Mouse (Mus musculus) cerebellum, adult 2 months (tissue): ENCODE measurements around the gene Itm2c. TPM values are rescaled to one million over a fixed set of nuclear protein-coding genes. Genes with fewer than 3 reads are reported as not detected.

ENCODE experiments used
- DNase-seq, 2 experiments: peaks; one replicate each; pipeline ENCODE4 v3.0.0; 2021
- H3K27ac ChIP-seq: fragments of 200-500 bp; 2 replicates; pipeline ENCODE4 v1.5.1; 2012; ENCODE audit warnings: low read length, control low read depth, inconsistent platforms; ENCODE audit not compliant: insufficient read depth
- H3K27me3 ChIP-seq: fragments of 200-500 bp; 2 replicates; pipeline ENCODE4 v1.6.1; 2012; ENCODE audit warnings: inconsistent platforms, mild to moderate bottlenecking, low read length, moderate library complexity; ENCODE audit not compliant: control insufficient read depth, insufficient read depth
- H3K4me1 ChIP-seq: fragments of 200-500 bp; 2 replicates; pipeline ENCODE4 v1.6.1; 2011; ENCODE audit warnings: low read length; ENCODE audit not compliant: control insufficient read depth, insufficient read depth
- H3K4me3 ChIP-seq: fragments of 200-500 bp; replicated peaks from 2 replicates; pipeline ENCODE3; 2011; ENCODE audit warnings: mild to moderate bottlenecking, low read depth, low read length, control low read depth; ENCODE audit not compliant: insufficient read depth
- CTCF ChIP-seq: fragments of 200-500 bp; IDR thresholded peaks from 2 replicates; pipeline ENCODE4 v1.5.1; 2011; ENCODE audit warnings: low read depth, mild to moderate bottlenecking, control low read depth, low read length, moderate library complexity, borderline replicate concordance; ENCODE audit not compliant: insufficient read depth
- POLR2A ChIP-seq: fragments of 200-500 bp; IDR thresholded peaks from 2 replicates; pipeline ENCODE4 v1.6.1; 2011; ENCODE audit warnings: low read length, control low read depth, borderline replicate concordance; ENCODE audit not compliant: insufficient read depth
- WGBS: fragments of 180-500 bp; shearing (Covaris S2); methylation state at CpG from one replicate; pipeline ENCODE4 v1.1.7; 2018; 5-methylcytosine and 5-hydroxymethylcytosine counted together
- polyA plus RNA-seq: library from polyadenylated mRNA; depleted of rRNA; stranded (reverse); fragments of >200 nt; gene quantifications from 2 replicates; pipeline ENCODE4 v1.2.3, GENCODE M21; 2012

The Itm2c gene
- polyA plus RNA-seq, 1 experiment, result 533 TPM

- WGBS, result 0% methylated on average over 15 of the region's 15 CpGs
- peak; percentile 66 to 71 for DNase-seq
- Histone ChIP-seq H3K27me3 (no peaks in the 10 kb centered on the region), H3K4me3 (peak overlapping the region; percentile 89), H3K27ac (peak overlapping the region; percentile 70), H3K4me1 (peaks cover 36% of the 10 kb centered on the region)
- TF ChIP-seq CTCF, result peak; percentile 51; the same call in 1 of the 2 replicates
- TF ChIP-seq POLR2A, result peak; percentile 7; the same call in 1 of the 2 replicates
These were observed 1.3 kb downstream of the Itm2c start for GRCm38 (mm10) chr1:85895391-85895837.

- WGBS, result 73% methylated on average over 5 of the region's 5 CpGs
- H3K4me1 ChIP-seq, result peaks cover 42% of the 10 kb centered on the region
- peak in 1 of 2 experiments; percentile 19 for DNase-seq
- peak overlapping the region; percentile 2 for H3K4me3 ChIP-seq
- no peak overlapping the region for H3K27ac ChIP-seq
- TF ChIP-seq CTCF (no peak), POLR2A (no peak)
- H3K27me3 ChIP-seq, result no peaks in the 10 kb centered on the region
These were observed 2.0 kb downstream of the Itm2c start for GRCm38 (mm10) chr1:85896110-85896509.

- DNase-seq, result peak in 1 of 2 experiments; percentile 22
- Histone ChIP-seq H3K4me1 (peaks cover 48% of the 10 kb centered on the region), H3K4me3 (peak overlapping the region; percentile 18), H3K27ac (peak overlapping the region; percentile 38), H3K27me3 (no peaks in the 10 kb centered on the region)
- 34% methylated on average over 12 of the region's 12 CpGs for WGBS
- TF ChIP-seq CTCF (no peak), POLR2A (no peak)
These were observed 3.0 kb downstream of the Itm2c start for GRCm38 (mm10) chr1:85896781-85897700.

GRCm38 (mm10) chr1:85897901-85898760 lies 4.0 kb downstream of the Itm2c start:
- peaks cover 58% of the 10 kb centered on the region for H3K4me1 ChIP-seq
- peak overlapping the region; percentile 40 for H3K4me3 ChIP-seq
- TF ChIP-seq POLR2A (no peak), CTCF (no peak)
- no peaks in the 10 kb centered on the region for H3K27me3 ChIP-seq
- peak overlapping the region; percentile 75 for H3K27ac ChIP-seq
- DNase-seq, result peak in 1 of 2 experiments; percentile 10
- WGBS, result 35% methylated on average over 8 of the region's 8 CpGs

- DNase-seq, result peak; percentile 76 to 86
- peak overlapping the region; percentile 40 for H3K4me3 ChIP-seq
- no peaks in the 10 kb centered on the region for H3K27me3 ChIP-seq
- WGBS, result 12% methylated on average over 12 of the region's 12 CpGs
- H3K4me1 ChIP-seq, result peaks cover 59% of the 10 kb centered on the region
- peak overlapping the region; percentile 75 for H3K27ac ChIP-seq
- TF ChIP-seq POLR2A (peak; percentile 18; the same call in 1 of the 2 replicates), CTCF (no peak)
These were observed 4.8 kb downstream of the Itm2c start for GRCm38 (mm10) chr1:85898761-85899387.

GRCm38 (mm10) chr1:85899388-85899761 lies 5.3 kb downstream of the Itm2c start:
- TF ChIP-seq CTCF, result no peak
- no peaks in the 10 kb centered on the region for H3K27me3 ChIP-seq
- H3K4me3 ChIP-seq, result no peak overlapping the region
- H3K4me1 ChIP-seq, result peaks cover 60% of the 10 kb centered on the region
- H3K27ac ChIP-seq, result peak overlapping the region; percentile 68
- DNase-seq, result peak in 1 of 2 experiments; percentile 40

GRCm38 (mm10) chr1:85900521-85901333 lies 6.6 kb downstream of the Itm2c start:
- Histone ChIP-seq H3K4me1 (peaks cover 73% of the 10 kb centered on the region), H3K27ac (peak overlapping the region; percentile 54; the same call in 1 of the 2 replicates)
- WGBS, result 30% methylated on average over 7 of the region's 7 CpGs

More at GRCm38 (mm10) chr1:85900521-85901333, 6.6 kb downstream of the Itm2c start:
- no peaks in the 10 kb centered on the region for H3K27me3 ChIP-seq
- H3K4me3 ChIP-seq, result no peak overlapping the region
- TF ChIP-seq POLR2A, result no peak
- no peak for TF ChIP-seq CTCF
- DNase-seq, result peak in 1 of 2 experiments; percentile 21
